Mouse (Mus musculus): ENCODE data around the gene Ctnnb1.

DNA sequence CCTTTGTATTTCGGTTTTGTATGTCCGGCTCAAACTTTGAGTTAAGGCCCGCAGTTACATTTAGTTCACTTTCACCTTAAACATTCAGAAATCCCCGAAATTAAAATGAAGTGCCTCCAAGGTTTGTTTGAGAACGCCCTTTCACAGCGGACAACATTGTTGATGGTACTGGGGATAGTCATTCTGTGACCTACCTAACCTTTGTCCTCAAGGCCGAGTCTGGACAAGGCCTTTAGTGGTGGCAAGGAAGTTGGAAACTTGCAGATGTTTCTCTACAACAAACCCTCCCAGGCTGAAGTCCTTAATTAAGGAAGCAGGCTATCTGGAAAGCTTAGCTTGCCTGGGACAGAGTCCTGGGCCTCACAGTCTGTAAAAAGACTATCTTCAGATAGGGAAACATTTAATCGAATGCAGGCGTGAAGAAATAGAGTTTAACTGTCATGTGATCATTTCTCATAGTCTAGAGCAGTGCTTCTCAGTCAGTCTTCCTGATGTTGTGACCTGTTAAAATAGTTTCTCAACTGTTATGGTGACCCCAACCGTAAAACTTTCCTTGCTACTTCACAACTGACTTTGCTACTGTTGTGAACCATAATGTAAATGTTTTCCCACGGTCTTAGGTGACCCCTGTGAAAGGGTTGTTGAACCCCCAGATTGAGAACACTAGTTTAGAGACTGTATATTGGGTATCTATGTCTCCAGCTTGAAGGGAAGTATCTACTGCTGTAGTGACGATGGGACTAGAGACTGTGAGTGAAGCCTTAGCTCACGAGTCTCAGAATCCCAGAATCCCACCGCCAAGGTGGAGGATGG, 6.0 kb downstream of the Ctnnb1 start:
- no peak for TF ChIP-seq CTCF (IDR thresholded peaks at IDR 0.05; ENCODE audit: low read depth)
- no peak for TF ChIP-seq EP300 (IDR thresholded peaks at IDR 0.05; ENCODE audit: low read depth)

Data from heart, postnatal 0 days (tissue).